Mouse (Mus musculus): ENCODE results near the gene Tmem130.

GRCm38 (mm10) chr5:144794687-144795086 lies 33.1 kb upstream of the Tmem130 start:
- TF ChIP-seq POLR2A (IDR thresholded peaks at IDR 0.05; ENCODE audit: borderline replicate concordance, low read depth, low read length): no peak
- TF ChIP-seq CTCF (IDR thresholded peaks at IDR 0.05; ENCODE audit: low read depth, low read length): no peak; the same call in 1 of the 2 replicates

Measured in bone marrow macrophage, adult 2 months (primary cell).